In the genomic region with DNA sequence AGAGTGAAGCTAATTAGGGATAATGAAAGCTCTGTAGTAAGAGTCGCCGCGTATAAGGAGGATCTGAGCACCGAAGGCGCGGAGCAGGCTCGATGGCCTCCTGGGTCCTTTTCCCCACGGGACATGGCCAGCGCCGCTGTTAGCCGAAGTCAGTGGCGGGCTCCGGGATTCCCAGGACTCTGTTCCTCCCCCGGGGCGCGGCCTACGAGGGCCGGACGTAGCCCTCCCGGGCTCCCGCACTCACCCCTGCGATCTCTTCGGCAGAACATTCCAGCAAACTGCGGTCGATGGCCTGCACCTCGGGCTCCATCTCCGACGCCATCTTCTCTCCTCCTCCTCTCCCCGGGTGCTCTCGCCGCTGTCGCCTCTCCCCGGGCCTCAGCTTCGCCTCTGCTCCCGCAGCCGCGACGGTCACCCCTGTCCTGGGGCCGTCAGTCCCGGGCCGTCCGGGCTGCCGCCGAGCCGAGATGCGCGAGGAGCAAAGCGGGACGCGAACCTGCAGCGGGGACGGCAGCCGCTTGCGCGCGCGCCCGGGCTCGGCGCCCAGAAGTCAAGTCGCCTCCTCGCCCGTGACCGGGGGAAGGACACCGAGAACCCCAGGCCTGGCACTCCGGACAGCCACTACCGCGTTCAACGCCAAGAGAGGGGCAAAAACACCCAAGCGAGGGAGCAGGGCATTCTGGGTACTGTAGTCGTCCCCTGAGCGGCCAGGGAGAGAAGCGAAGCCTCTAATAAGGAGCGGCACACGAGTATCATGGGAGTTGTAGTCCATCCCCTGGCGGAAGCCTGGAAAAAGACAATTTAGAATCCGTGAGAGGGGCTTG, we compare ENCODE assay signal across 8 mouse cellular contexts. TPM values are rescaled to one million over a fixed set of nuclear protein-coding genes. Genes with fewer than 3 reads are reported as not detected.
DNase-seq lines count a peak whose midpoint lies in the region; ATAC-seq lines count a peak whose summit lies in the region.

Gene Ubr2, minus strand, starts transcription at position 659 of the 824 bp plus-strand sequence.

- peaks cover 15% of the 10 kb centered on the region; the same call in 1 of the 2 replicates for H3K4me1 ChIP-seq in brown adipose tissue, adult 24 weeks (ENCODE audit: control insufficient read depth, insufficient read depth, insufficient read length, low read length)
- peaks cover 35% of the 10 kb centered on the region for H3K4me1 ChIP-seq in heart, embryonic 13.5 days
- H3K4me1 ChIP-seq in liver, embryonic 12.5 days, result peaks cover 49% of the 10 kb centered on the region
- H3K4me1 ChIP-seq in stomach, embryonic 15.5 days, result peaks cover 3% of the 10 kb centered on the region

- peak; percentile 92 for ATAC-seq in heart, embryonic 13.5 days (ENCODE audit: extremely low read depth, insufficient number of reproducible peaks, low FRiP score, low TSS enrichment)
- ATAC-seq in liver, embryonic 12.5 days, result peak; percentile 94
- peak; percentile 97 for ATAC-seq in stomach, embryonic 15.5 days (ENCODE audit: insufficient read depth, low FRiP score, low read depth)

- H3K27me3 ChIP-seq in heart, embryonic 13.5 days (replicated peaks), result peaks cover 4% of the 10 kb centered on the region
- peaks cover 7% of the 10 kb centered on the region; the same call in 1 of the 2 replicates for H3K27me3 ChIP-seq in liver, embryonic 12.5 days (replicated peaks)
- H3K27me3 ChIP-seq in stomach, embryonic 15.5 days (replicated peaks), result no peaks in the 10 kb centered on the region

- H3K9me3 ChIP-seq in heart, embryonic 13.5 days, result no peaks in the 10 kb centered on the region
- no peaks in the 10 kb centered on the region for H3K9me3 ChIP-seq in liver, embryonic 12.5 days (replicated peaks)
- no peaks in the 10 kb centered on the region for H3K9me3 ChIP-seq in stomach, embryonic 15.5 days

- H3K27ac ChIP-seq in brown adipose tissue, adult 24 weeks (replicated peaks; ENCODE audit: low read depth, low read length), result peak within 1 kb of the TSS; percentile 85
- H3K27ac ChIP-seq in heart, embryonic 13.5 days (replicated peaks), result peak within 1 kb of the TSS; percentile 99
- peak within 1 kb of the TSS; percentile 95 for H3K27ac ChIP-seq in liver, embryonic 12.5 days
- H3K27ac ChIP-seq in stomach, embryonic 15.5 days, result peak within 1 kb of the TSS; percentile 87

- peak within 1 kb of the TSS; percentile 85 for H3K4me2 ChIP-seq in heart, embryonic 13.5 days
- H3K4me2 ChIP-seq in liver, embryonic 12.5 days, result peak within 1 kb of the TSS; percentile 79
- peak within 1 kb of the TSS; percentile 71 for H3K4me2 ChIP-seq in stomach, embryonic 15.5 days

- peak within 1 kb of the TSS; percentile 97 for H3K9ac ChIP-seq in heart, embryonic 13.5 days
- H3K9ac ChIP-seq in liver, embryonic 12.5 days, result peak within 1 kb of the TSS; percentile 97
- H3K9ac ChIP-seq in stomach, embryonic 15.5 days, result peak within 1 kb of the TSS; percentile 62

- DNase-seq in CD4-positive, CD25-positive, alpha-beta regulatory T cell, adult 2 months (ENCODE audit: low read depth, low spot score), result peak; percentile 93
- peak; percentile 59 for DNase-seq in fat pad, adult 2 months (ENCODE audit: extremely low read depth, low read depth, low spot score)
- peak; percentile 94 for DNase-seq in kidney, postnatal 10 days
- peak; percentile 86 for DNase-seq in natural killer cell, adult 2 months (ENCODE audit: low spot score in 2 of 2)

- H3K4me3 ChIP-seq in brown adipose tissue, adult 24 weeks (ENCODE audit: insufficient read depth, low read depth, low read length), result peak within 1 kb of the TSS; percentile 86
- H3K4me3 ChIP-seq in heart, embryonic 13.5 days, result peak within 1 kb of the TSS; percentile 94
- peak within 1 kb of the TSS; percentile 99 for H3K4me3 ChIP-seq in liver, embryonic 12.5 days
- peak within 1 kb of the TSS; percentile 63 for H3K4me3 ChIP-seq in stomach, embryonic 15.5 days (replicated peaks)

- WGBS in heart, embryonic 13.5 days, result under 1% methylated on average over 77 of the region's 77 CpGs
- WGBS in liver, embryonic 12.5 days (ENCODE audit: insufficient replicate concordance), result under 1% methylated on average over 77 of the region's 77 CpGs
- under 1% methylated on average over 75 of the region's 77 CpGs for WGBS in stomach, embryonic 15.5 days

- peaks cover 13% of the 10 kb centered on the region for H3K36me3 ChIP-seq in heart, embryonic 13.5 days
- H3K36me3 ChIP-seq in liver, embryonic 12.5 days, result peaks cover 20% of the 10 kb centered on the region
- H3K36me3 ChIP-seq in stomach, embryonic 15.5 days, result no peaks in the 10 kb centered on the region

RNA-seq across cellular contexts. Expression of gene Ubr2, which starts in this region (rescaled TPM):
- 17.1 and 17.2 TPM in 2 replicates for polyA plus RNA-seq in brown adipose tissue, adult 24 weeks (2012; ENCODE audit: insufficient read depth, insufficient read length, missing spikeins)
- 12.2 and 13.9 TPM in 2 replicates for polyA plus RNA-seq in heart, embryonic 13.5 days (2015; fragmentation: Nextera tagmentation; extraction: Ambion mirVana)
- polyA plus RNA-seq in liver, embryonic 12.5 days (2016; fragmentation: Nextera tagmentation; extraction: Ambion mirVana), result 15.6 and 16.1 TPM in 2 replicates
- 15.8 and 17.7 TPM in 2 replicates for polyA plus RNA-seq in stomach, embryonic 15.5 days (2015; fragmentation: Nextera tagmentation; extraction: Ambion mirVana)

Comparison
In these comparisons a context has a peak if more than half of its experiments do, and no peak if none do; other contexts are left out.
1. Peak in every context shown above with its lines: DNase-seq, ATAC-seq, H3K4me3 ChIP-seq and H3K27ac ChIP-seq.